Mouse (Mus musculus) large intestine, adult 2 months (tissue): ENCODE measurements around the gene Snrnp25. TPM values are rescaled to one million over a fixed set of nuclear protein-coding genes. Genes with fewer than 3 reads are reported as not detected.
"Not testable (repeated sequence)": the region's sequence is repeated elsewhere in the genome, so short reads cannot be mapped to it uniquely, and the experiment has no call there.

Experiments used
- DNase-seq: peaks from one replicate; pipeline ENCODE4 v3.0.0-alpha.2; 2012; ENCODE audit warnings: low read depth, low spot score
- WGBS: fragments of 180-500 bp; shearing (Covaris S2); methylation state at CpG from one replicate; pipeline ENCODE4 v1.1.7; 2018; 5-methylcytosine and 5-hydroxymethylcytosine counted together
- polyA plus RNA-seq: library from polyadenylated mRNA; depleted of rRNA; stranded (reverse); fragments of >200 nt; gene quantifications from 2 replicates; pipeline ENCODE4 v1.2.3, GENCODE M21; 2012

Gene Snrnp25
- polyA plus RNA-seq, 1 experiment = 22.2 TPM

DNA sequence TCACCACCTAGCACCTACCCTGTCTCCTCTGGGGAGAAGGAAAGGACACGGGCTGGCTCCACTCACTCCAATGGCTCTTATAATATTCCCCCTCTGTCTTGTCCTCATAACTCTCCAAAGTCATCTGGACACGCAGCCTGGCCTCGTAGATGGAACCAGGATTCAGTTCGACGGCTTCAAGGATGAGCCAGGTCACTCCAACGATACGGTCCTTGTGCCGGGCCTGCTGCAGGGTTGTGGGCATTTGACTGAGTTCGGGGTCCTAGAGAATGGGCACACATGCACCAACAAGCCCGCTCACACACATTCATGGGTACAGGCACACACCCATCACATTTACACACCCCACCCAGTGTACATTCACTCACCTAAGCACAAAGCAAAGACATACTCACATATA lies 12.1 kb upstream of the Snrnp25 start:
- no peak for DNase-seq
- WGBS = 84% methylated on average over 10 of the region's 10 CpGs

DNA sequence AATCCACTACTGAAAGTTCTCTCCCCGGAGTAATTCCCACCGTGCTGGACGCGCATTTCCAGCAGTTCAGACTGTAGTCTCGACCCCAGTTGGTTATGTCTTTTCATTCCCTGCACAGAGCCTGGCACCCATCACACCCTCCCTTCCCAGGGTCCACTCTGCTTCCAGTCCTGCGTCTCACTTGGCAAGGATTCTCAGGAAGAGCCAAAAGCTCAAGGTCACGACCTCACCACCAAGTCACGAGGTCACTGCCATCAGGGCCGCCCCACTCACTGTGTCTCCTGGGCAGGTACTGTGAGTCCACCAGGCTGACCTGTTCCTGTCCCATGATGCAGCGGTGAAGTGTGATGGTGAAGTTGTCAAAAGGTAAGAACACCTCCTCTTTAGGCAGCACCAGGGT lies 11.1 kb upstream of the Snrnp25 start:
- WGBS = 77% methylated on average over 10 of the region's 10 CpGs
- no peak for DNase-seq

DNA sequence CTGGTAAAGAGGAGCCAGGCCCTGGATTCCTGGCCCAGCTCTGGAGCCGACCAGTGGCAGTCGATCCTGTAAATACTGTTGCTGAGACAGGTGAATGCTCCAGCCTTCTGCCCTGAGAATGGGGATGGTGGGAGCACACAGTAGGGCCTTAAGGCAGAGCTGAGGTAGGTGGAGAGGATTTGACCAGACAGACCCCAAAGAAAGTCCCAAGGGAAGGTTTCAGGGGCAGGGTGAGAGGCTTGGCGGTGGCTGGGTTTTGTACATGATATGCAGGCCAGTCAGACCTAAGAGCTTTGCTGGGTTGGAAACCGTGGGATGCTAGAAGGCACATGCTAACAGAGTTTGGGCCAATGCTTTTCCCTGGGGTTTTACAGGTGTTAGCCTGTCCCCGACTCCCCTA lies 10.6 kb upstream of the Snrnp25 start:
- 79% methylated on average over 5 of the region's 5 CpGs for WGBS
- no peak for DNase-seq

DNA sequence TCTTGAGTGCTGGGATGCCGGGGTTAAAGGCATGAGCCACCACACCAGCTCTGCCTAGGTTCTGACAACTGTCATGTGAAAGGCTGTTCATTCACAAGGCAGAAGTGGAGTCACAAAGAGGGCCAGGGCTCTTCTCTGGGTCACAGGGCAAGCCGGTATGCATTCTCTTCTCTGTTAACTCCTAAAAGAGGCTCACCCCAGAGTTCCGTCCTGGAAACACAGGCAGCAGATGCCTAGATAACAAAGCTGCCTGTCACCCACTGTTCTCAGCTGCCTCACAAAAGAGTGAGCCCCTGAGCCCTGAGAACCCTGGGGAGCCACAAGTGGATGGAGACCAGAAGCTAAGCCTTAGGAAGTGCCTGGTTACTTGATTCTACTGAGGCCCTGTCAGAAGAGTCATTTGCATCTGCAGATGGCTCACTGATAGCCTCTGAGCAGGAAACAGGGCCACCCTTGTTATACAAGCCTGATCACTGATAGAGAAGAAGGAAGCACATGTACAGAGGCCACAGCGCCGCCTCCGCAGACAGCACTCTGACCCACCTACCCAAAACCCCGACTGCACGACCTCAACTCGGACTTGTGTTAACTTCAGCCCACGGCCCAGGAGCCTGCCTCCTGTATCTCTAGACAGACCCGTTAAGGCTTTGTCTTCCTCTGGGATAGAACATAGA lies 9.2 kb upstream of the Snrnp25 start:
- DNase-seq = no peak
- WGBS = 50% methylated on average over 11 of the region's 11 CpGs

DNA sequence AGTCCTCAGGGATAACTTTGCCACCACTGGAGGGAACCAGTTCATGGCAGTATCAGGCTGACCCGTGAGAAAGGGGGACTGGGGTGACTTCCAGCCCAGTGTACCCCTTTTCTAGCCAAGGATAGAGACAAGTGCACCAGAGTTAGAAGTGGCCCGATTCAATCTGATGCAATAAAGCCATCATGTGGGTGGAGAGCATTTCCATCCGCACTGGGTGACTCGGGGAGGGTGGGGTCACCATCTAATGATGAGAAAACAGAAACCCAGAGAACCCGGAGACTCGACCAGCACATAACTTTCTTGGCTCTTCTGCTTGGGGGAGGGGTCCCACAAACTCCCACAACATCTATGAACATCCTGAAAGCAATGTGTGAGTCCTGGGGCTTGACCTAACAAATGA lies 8.5 kb upstream of the Snrnp25 start:
- WGBS = 24% methylated on average over 6 of the region's 6 CpGs

DNA sequence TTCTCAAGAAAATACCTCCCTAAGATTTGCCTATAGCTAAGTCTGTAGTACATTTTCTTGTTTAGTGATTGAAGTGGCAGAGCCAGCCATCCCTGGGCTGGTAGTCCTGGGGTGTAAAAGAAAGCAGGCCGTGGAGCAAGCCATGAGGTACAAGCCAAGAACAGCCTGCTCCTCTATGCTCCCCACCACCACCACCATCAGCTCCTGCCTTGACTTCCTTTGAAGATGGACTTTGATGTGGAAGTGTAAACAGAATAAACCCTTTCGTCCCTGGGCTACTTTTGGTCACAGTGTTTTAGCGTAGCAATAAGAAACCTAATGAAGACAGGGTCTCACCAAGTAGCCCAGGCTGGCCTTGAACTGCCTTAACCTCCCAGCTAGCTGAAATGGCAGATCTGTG lies 7.4 kb upstream of the Snrnp25 start:
- 35% methylated on average over 3 of the region's 3 CpGs for WGBS
- DNase-seq = no peak

More for the DNA sequence above, 8.5 kb upstream of the Snrnp25 start:
- no peak for DNase-seq

DNA sequence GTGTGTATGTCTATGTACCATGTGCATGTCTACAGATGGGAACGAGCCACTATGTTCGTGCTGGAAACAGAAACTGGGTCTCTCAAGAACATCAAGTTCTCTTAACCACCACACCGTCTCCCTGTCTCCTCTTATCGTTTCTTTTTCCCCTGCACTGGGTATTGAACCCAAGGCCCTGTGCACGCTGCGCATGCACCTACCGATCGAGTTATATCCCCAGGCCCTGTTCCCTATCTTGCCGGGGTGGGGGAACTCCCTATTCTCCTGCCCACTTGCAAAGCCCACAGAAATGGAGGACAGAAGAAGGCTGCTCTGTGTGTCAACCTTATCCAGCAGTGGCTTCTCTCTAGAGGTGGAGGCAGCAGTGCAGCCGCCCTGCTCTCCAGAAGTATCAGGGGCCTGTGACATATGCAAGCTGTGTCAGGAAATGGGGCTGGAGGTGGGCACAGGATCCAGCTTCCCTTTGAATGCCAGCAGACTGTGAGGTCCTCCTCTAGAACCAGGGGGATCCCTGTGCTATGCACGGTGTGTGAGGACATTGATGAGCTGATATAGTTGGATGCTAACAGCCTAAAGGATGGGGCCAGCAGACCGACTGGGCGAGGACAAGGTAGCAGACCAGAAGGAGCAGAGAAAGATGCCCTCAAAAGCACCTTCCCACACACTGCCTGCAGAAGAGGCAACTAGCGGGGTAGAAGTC lies 6.8 kb upstream of the Snrnp25 start:
- WGBS = 80% methylated on average over 14 of the region's 14 CpGs
- no peak for DNase-seq

DNA sequence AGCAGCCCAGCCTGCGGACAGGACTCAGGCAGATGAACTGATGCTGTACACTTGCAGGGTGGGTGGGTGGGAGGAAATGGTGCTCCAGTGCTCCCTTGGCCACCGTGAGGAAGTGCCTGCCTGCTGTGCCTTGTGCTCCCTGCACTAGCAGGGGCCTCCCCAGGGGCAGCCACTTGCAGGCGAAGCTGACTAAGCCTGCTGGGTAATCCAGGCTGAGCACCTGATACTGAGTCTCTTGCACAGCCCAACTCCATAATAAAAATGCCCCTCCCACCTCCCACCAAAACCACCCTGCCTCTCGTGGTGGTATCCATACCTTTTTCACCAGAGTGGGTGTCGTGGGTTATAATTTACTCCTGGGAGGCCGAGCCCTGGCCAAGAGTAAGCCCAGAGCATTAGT lies 6.0 kb upstream of the Snrnp25 start:
- DNase-seq = no peak
- 48% methylated on average over 6 of the region's 6 CpGs for whole genome bisulfite sequencing

DNA sequence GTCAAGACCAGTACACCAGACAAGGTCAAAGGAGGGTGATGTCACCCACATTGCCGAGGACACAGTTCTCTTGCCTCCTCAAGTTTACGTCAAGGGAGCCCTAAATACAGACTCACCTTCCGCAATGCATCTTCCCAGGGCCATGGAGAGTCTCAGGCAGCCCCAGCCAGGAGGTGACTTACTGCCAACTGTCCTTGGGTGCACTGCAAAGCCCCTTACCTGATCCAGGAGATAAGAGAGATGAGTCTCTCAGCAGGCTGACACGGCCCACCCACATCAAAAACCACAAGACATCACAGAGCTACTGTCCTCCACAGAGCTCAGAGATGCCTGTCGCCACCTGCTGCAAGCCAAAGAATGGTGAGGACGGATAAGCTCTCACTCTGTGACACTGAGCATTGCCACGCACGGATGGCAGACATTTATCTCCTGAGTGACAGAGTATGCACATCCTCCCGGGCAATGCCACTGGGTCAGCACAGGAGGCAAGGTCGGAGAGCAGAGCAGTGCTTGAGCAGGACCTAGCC lies 5.1 kb upstream of the Snrnp25 start, which contains the start of gene Il9r:
Gene Il9r, minus strand, starts transcription at position 205 of the 527 bp plus-strand sequence.
- 63% methylated on average over 10 of the region's 10 CpGs for WGBS
- no peak for DNase-seq

DNA sequence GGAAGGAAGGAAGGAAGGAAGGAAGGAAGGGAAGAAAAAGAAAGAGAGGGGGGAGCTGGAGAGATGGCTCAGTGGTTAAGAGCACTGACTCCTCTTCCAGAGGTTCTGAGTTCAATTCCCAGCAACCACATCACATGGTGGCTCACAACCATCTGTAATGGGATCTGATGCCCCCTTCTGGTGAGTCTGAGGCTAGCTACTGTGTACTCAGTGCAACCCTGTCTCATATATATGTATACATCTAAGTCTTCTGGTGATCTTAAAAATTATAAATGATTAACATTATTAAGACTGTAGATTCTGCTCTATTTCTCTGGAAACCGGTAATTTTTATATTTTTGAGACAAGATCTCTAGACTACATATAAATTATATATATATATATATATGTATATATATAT lies 4.2 kb upstream of the Snrnp25 start:
- not testable (repeated sequence) for DNase-seq
- 52% methylated on average over 1 of the region's 1 CpGs for WGBS

GRCm38 (mm10) chr11:32201922-32202685 lies 3.1 kb upstream of the Snrnp25 start:
- WGBS = 69% methylated on average over 11 of the region's 11 CpGs
- no peak for DNase-seq

GRCm38 (mm10) chr11:32210623-32211022 lies 5.4 kb downstream of the Snrnp25 start:
- no peak for DNase-seq
- 77% methylated on average over 9 of the region's 9 CpGs for whole genome bisulfite sequencing

DNA sequence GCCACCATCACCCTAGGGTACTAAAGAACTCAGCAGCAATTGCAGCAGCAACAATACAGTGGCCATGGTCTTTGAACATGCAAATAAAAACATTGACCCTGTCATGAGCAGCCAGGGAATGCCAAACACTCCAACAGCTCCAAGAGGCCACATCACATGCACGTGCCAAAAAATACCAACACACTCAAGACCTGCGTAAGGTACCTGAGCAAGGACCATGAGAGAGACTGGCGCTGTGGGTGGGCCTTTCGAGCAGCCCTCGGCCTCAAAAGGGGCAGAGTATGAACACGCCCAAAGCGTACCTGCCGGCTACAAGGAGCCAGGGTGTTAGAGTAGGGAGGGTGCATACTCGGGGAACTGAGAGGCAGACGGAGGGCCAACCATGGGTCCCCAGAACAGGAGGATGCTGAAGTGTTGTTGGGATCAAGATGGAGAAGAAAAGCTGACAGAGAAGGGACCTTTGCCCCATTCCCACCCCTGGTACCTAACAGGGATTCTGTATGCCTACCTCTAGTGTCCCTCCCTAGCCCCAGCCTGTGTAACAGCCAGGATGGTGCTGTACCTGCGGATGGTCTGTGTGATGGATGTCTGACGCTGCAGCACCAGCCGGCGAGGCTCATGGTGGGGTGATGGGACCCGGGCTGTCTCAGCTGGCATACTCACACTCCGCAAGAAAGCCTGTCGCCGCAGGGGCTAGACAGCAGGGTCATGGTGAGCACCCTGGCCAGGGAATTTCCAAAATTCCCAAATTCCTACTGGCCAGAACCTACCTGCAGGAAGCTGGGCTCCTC lies 10.4 kb downstream of the Snrnp25 start:
- no peak for DNase-seq
- 92% methylated on average over 18 of the region's 18 CpGs for WGBS

DNA sequence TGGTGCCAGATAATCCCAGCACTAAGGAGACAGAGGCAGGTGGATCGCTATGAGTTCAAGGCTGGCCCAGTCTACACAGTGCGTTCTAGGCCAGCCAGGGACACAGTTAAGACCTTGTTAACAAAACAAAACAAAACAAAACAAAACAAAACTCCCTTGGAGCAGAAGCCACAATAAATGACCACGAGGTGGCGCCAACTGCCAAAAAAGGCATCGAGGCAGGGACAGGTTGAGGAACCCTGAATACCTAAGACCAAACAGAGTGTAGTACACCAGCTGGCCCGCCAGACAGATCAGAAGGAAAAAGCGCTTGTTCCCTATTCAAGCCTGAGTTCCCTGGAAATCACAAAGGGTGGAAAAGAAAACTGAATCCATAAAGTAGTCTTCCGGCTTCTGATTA lies 11.6 kb downstream of the Snrnp25 start:
- no peak for DNase-seq
- 28% methylated on average over 8 of the region's 8 CpGs for WGBS

GRCm38 (mm10) chr11:32218501-32219050 lies 13.4 kb downstream of the Snrnp25 start:
- DNase-seq = no peak
- WGBS = 66% methylated on average over 6 of the region's 6 CpGs

DNA sequence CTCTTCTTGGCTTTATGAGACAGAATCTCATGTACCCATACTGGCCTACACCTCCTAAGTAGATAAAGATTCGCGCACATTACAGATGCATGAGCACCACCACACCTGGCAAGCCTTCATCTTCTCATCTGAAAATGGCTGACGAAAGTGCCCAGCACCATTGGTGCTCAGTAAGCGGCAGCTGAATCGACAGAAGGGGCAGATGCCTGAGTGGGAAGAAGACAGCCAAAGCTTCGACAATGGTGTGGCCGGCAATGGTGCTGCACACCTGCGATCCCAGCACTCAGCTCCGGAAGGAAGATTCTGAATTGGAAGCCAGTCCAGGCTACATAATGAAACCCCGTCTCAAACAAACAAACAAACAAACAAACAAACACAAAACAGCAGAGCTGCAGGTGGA lies 14.1 kb downstream of the Snrnp25 start:
- no peak for DNase-seq
- 86% methylated on average over 10 of the region's 10 CpGs for WGBS

DNA sequence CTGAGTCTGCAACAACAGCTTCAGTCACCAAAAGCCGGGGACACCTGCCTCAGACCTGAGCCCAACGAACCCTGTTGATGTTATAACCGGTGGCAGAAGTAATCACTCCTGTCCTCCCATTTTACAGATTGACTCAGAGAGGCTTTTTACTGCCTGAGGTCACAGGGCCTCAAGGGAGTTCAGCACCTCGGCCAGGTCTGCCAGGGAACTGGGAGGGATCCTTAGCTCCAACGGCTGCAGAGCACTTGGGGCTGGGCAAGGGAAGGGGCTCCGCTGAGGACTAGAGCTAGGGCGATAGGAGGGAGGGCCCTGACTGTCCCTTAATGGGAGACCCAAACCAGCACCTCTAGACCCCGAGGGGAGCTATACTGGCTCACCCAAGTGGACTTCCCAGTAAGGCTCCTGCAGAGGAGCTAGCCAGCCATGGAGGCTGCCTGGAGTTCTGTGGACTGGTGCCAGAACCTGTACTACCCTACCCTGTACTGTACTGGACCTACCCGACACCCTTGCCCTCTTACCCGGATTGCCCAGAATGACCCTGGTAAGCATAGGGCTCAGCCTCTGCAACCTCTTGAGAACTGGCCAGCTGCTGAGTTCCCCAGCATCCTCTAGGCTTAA lies 15.5 kb downstream of the Snrnp25 start:
- WGBS = 28% methylated on average over 10 of the region's 10 CpGs
- DNase-seq = no peak

- no peak for DNase-seq
Measured at GRCm38 (mm10) chr11:32221225-32221950, 16.2 kb downstream of the Snrnp25 start.

More at GRCm38 (mm10) chr11:32221225-32221950, 16.2 kb downstream of the Snrnp25 start:
- under 1% methylated on average over 41 of the region's 46 CpGs for WGBS
